Mouse (Mus musculus): ENCODE results near the gene Rpl3. TPM values are rescaled to one million over a fixed set of nuclear protein-coding genes. Genes with fewer than 3 reads are reported as not detected.

The Rpl3 gene
- total RNA-seq, 2 experiments from 2014 or later, result 449 to 461 TPM

GRCm38 (mm10) chr15:80095596-80095995 lies 3.9 kb upstream of the Rpl3 start:
- DNase-seq (ENCODE audit: low spot score in 2 of 2), result no peak
- intact Hi-C loops (cut with DNase I), result no loop called here

GRCm38 (mm10) chr15:80094201-80094600 lies 2.5 kb upstream of the Rpl3 start:
- intact Hi-C loops (cut with DNase I), result loop anchor here (5.0 kb wide), 2 partner anchors 38 to 133 kb away; partner anchors contain the start of gene Tab1
- no peak for DNase-seq (ENCODE audit: low spot score in 2 of 2)

- intact Hi-C loops (cut with DNase I), result loop anchor here (5.0 kb wide), 2 partner anchors 40 to 135 kb away; partner anchors contain the start of gene Tab1
- DNase-seq (ENCODE audit: low spot score in 2 of 2), result no peak
These were observed 931 bp upstream of the Rpl3 start for GRCm38 (mm10) chr15:80092599-80092998.

DNA sequence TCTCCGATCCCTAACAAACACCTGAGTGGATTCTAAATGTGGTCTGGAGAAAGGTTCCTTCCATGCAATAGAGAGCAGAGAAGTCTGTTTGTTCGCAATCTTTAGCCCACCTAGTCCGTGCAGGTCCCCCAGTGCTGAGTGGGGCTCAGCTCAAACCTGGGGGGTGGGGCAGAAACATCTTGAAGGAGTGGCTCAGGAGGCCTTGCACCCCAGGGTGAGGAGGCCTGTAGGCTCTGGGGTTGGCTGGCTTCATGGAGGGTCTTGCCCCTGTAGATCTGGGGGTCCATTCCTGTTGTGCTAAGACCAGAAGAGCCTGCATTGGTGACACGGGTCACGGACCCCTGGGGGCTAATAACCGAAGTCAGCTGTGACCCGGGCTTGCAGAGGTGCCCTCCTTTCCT lies 373 bp upstream of the Rpl3 start:
- no peak for DNase-seq (ENCODE audit: low spot score in 2 of 2)
- intact Hi-C loops (cut with DNase I), result loop anchor here (5.0 kb wide), 2 partner anchors 40 to 135 kb away; partner anchors contain the start of gene Tab1

DNA sequence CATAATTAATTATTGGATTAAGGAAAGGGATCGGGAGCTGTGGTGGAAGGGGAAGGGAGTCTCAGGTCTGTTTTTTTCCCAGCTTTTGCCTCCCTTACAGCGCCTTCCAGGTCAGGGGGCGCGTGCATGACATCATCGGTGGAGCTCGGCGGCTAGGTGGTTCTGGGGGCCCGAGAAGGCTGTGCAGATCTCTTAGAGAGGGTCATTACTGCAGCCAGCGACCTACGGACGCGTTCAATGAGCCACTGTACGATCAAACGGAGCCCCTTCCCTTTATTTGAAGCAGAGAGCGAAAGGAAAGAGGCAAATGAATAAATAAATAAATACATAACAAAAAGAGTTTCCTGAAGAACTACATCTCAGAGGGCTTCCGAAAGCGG lies 937 bp downstream of the Rpl3 start:
- DNase-seq (ENCODE audit: low spot score in 2 of 2), result no peak
- intact Hi-C loops (cut with DNase I), result loop anchor here (5.0 kb wide), 2 partner anchors 42 to 137 kb away; partner anchors contain the start of gene Tab1

GRCm38 (mm10) chr15:80090155-80090554 lies 1.5 kb downstream of the Rpl3 start:
- intact Hi-C loops (cut with DNase I), result loop anchor here (5.0 kb wide), 2 partner anchors 42 to 137 kb away; partner anchors contain the start of gene Tab1
- no peak for DNase-seq (ENCODE audit: low spot score in 2 of 2)

DNA sequence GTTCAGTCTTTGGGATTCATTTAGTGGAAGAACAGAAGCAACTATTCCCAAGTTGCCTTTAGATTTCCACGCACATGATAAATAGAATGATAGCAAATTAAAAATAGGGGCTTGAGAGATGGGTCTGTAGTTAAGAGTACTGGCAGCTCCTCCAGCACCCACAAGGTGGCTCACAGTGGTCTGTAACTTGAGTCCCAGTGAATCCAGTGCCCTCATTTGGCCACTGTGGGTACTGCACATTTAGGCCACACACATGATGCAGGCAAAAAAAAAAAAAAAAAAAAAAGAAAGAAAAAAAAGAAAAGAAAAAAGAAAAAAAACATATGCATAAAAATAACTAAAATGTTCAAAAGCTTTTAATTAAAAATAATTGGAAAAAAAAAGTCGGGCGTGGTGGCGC lies 3.0 kb downstream of the Rpl3 start:
- DNase-seq (ENCODE audit: low spot score in 2 of 2), result peak; percentile 98 to 99
- intact Hi-C loops (cut with DNase I), result loop anchor here (5.0 to 10.0 kb wide), 2 partner anchors 254 to 614 kb away; partner anchors contain the start of genes Cbx6 and Npcd

- DNase-seq (ENCODE audit: low spot score in 2 of 2), result no peak
- intact Hi-C loops (cut with DNase I), result loop anchor here (5.0 to 10.0 kb wide), 2 partner anchors 253 to 615 kb away; partner anchors contain the start of genes Cbx6 and Npcd
These were observed 4.2 kb downstream of the Rpl3 start for GRCm38 (mm10) chr15:80087406-80088012.

DNA sequence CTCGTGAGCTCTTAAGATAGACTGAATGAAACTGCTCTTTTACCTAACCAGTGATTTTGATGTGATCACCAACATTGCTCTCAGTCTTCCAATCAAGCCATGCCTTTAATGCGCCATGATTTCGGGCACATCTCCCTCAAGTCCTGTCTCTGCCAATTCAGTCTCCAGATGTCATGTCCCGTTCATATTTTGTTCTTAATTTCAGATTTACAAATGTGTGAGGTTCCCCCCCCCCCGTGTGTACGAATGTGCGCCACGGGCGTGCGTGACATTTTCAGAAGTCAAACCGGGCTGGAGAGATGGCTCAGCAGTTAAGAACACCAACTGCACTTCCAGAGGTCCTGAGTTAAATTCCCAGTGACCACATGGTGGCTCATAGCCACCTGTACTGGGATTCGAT lies 7.9 kb downstream of the Rpl3 start:
- intact Hi-C loops (cut with DNase I), result loop anchor here (10.0 kb wide), 1 partner anchor 249 kb away; the partner anchor contains the start of genes Cbx6 and Npcd
- no peak for DNase-seq (ENCODE audit: low spot score in 2 of 2)

DNA sequence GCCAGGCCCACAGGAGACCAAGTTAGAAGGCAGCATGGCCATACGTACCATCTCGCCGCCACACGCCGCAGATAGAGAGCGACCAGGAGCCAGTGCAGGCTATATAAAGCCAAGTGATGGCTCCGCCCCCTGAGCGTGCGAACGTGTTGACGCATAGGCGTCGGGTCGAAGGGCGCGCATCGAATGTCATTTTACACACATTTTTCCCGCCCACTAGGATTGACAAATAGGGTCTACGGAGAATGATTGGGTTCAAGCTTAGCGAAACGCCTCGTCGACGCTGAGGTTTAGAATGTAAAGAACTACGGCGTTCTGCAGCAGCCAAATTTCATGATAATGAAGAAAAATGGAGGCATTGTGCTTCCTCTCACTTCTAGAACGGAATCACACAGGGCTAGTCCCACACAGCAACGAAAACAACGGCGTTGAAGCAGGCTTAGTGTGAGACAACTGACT lies 8.4 kb downstream of the Rpl3 start:
- intact Hi-C loops (cut with DNase I), result loop anchor here (10.0 kb wide), 1 partner anchor 249 kb away; the partner anchor contains the start of genes Cbx6 and Npcd

DNA sequence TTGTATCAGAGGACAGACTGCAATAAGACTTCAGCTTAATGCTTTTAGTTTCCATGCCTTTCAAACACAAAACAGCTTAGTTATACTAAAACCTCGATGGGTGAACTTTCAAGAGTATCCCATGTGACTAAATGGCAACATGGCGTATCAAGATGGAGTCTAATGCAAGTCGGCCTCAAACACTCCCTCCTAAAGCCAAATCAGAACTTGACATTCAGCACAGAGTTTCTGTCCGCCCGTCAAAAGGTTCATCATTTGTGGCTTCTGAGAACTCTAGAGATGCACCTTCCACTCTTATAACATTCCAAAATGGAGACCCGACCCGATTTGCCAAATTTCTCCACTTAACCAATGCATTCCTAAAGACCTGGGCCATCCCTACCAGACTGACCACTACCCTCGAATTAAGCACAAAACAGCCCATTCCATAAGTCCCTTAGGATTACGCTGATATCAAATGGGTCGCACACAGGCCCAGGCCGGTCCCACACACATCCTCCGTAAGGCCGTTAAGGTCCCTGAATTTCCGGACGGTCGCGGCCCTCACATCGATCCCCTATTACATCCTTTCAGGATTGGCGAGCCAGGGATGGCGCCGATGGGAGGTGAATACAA lies 8.9 kb downstream of the Rpl3 start:
- intact Hi-C loops (cut with DNase I), result loop anchor here (10.0 kb wide), 1 partner anchor 248 kb away; the partner anchor contains the start of genes Cbx6 and Npcd
- no peak for DNase-seq (ENCODE audit: low spot score in 2 of 2)

More for the DNA sequence above, 8.4 kb downstream of the Rpl3 start:
- peak; percentile 99 to 100 for DNase-seq (ENCODE audit: low spot score in 2 of 2)

- no peak for DNase-seq (ENCODE audit: low spot score in 2 of 2)
- intact Hi-C loops (cut with DNase I), result loop anchor here (10.0 kb wide), 1 partner anchor 247 kb away; the partner anchor contains the start of genes Cbx6 and Npcd
These were observed 9.7 kb downstream of the Rpl3 start for GRCm38 (mm10) chr15:80081801-80082546.

GRCm38 (mm10) chr15:80080711-80081615 lies 10.7 kb downstream of the Rpl3 start:
- no peak for DNase-seq (ENCODE audit: low spot score in 2 of 2)
- intact Hi-C loops (cut with DNase I), result loop anchor here (10.0 kb wide), 1 partner anchor 246 kb away; the partner anchor contains the start of genes Cbx6 and Npcd

- intact Hi-C loops (cut with DNase I), result loop anchor here (5.0 to 10.0 kb wide), 3 partner anchors 68 to 323 kb away; partner anchors contain the start of genes Cbx6, Npcd and Pdgfb
- no peak for DNase-seq (ENCODE audit: low spot score in 2 of 2)
These were observed 11.7 kb downstream of the Rpl3 start for GRCm38 (mm10) chr15:80079954-80080353.

DNA sequence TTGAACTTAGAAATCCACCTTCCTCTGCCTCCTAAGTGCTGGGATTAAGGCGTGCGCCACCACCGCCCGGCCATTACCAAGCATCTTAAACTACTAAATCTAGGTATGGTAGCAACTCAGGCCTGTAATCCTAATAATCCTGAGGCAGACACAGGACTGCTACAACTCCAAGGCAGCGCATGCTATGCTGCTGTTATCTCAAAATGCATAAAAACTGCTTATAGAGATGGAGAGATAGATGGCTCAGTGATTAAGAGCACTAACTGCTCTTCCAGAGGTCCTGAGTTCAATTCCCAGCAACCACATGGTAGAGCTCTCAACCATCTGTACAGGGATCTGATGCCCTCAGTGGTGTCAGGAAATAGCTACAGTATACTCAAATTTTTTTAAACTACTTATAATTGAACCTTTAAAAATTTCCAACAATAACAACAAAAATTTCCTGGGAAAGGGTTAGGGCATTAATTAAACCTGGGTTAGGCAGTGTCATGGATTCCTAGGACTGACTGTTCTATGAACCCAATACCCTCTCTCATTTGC lies 12.5 kb downstream of the Rpl3 start:
- intact Hi-C loops (cut with DNase I), result loop anchor here (5.0 kb wide), 2 partner anchors 67 to 322 kb away; partner anchors contain the start of gene Pdgfb
- DNase-seq (ENCODE audit: low spot score in 2 of 2), result no peak

DNA sequence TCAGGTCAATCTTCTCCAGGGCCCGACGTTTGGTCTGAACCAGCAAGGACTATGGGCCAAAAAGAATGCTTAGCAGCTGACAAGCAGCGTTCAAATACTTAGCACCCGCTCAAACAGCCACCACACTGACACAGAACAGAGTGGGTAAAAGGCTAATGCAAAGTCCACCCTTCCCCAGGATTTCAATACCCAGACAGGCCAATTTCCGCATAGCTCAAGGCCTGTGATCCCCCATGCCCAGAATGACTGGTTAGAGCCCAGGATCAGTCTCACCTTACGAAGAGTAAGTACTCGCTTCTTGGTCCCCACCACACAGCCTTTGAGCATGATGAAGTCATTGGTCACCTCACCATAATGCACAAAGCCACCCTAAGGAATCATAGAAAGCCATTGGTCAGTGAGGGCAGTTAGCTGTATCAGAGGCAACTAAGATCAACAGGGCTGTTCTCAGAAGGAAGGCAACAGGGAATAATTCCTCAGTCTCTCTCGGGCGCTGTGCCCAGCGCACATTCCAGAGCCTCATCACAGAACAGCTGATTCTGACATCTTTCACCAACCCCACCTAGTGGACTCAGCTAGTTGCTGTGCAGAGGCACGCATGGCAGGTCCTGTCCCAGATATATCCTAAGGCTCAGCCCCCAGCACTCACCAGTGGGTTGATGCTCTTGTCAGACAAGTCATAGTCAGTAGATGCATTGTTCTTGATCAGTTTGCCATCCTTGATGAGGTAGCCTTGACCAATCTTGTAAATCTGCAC lies 13.4 kb downstream of the Rpl3 start:
- intact Hi-C loops (cut with DNase I), result loop anchor here (5.0 kb wide), 2 partner anchors 66 to 321 kb away; partner anchors contain the start of gene Pdgfb
- DNase-seq (ENCODE audit: low spot score in 2 of 2), result no peak
